Mouse (Mus musculus) T-helper 1 cell (primary cell): Measurements from ENCODE around the gene Junb.

Source experiments
- in situ Hi-C: fragments of 300-600 bp; cut with MboI, MseI; formaldehyde crosslinking; loops from one replicate; pipeline ENCODE4 v1.15.1; 2025; ENCODE audit warnings: high pct_unique_total_duplicates

Junb gene

DNA sequence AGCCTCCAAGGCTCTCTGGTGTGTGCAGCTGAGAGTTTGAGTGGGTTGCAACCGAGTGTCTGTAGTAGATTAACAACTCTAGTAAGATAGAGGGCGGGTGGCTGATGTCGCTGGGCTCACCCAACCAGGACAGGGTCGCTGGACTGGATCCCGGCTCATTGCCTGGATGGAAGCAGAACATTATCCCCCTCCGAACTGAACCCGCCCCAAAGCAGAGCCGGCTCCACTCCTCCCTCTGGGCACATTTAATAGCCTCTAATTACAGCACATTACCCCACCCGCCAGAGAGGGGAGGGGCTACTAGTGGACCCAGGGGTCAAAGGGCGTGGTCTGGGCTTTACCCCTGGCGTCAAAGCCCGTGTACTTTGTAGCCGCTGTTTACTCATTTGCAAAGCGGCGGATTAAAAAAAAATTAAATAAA lies 10.8 kb upstream of the Junb start:
- in situ Hi-C loops, result no loop called here

DNA sequence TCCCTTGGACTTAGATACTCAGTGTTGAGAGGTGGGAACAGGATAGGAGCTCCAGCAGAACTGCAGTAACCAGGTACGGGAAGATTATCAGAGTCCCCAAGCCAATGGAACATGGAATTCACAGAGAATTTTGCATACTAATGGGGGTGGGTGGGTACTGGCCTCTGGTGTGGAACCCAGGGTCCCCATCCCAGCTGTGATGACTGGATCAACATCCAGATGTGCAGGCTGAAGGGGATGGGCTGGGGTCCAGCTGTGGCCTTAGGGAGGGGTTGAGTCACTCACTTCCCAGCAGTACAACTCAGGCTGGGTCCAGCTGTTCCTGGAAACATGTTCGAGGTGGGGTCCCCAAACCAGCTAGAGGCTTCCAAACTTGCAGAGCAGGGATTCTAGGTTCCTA lies 9.4 kb upstream of the Junb start:
- in situ Hi-C loops, result no loop called here

- in situ Hi-C loops, result no loop called here
Observed at GRCm38 (mm10) chr8:84987388-84987787, 8.9 kb upstream of the Junb start.

DNA sequence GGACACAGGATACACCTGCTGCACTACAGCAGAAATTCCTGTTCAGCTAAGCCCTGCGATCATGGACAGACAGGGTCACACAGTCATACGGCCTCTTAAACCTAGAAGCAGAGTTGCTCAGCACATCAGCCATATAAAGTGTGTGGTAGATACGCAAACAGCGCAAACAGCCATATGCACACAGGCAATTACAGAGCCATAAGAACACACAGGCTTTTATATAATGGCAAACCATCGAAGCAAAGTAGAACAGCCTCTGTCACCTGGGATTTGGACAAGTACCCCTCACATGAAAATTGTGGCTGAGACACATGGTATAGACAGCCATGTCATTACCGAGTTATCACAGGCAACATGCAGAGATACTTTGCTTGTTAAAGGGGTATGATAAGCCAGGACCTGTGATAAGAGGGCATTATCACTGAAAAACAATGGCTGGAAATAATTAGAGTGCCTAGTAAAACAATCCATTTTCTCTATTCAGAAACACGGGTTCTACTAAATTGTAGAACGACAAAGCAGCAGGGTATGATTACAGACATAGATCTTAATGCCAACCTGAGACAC lies 7.9 kb upstream of the Junb start:
- in situ Hi-C loops, result no loop called here

DNA sequence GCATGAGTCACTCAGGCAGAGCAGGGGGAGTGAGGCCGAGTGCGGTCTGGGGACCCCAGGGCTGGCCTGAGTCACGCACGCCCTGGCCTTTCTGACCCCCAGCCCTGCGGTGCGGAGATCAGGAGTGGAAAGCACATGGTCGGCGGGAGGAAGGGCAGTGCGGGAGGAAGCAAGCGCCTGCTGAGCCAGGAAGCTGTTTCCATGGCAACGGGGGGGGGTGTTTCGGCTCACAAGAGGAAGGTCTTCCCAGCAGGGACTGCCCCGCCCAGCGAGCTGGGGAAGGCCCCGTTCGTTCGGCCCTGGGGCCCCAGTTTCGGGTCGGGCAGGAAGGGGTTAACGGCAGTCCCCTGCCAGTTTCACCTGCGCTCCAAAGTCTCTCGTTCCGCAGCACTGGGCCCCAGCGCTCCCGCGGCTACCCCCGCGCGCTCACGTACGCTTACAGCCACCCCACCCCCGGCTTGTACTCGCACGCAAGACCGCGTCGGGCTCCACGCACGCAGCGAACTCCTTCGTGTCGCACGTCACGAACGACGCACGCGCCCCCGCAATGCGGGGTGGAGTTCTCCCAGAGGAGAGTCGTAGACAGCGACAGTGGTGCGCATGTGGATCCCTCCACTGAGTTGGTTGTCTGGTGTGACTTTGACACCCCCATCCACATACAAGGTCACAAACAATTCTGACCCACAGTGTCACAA lies 7.3 kb upstream of the Junb start:
- in situ Hi-C loops, result no loop called here

DNA sequence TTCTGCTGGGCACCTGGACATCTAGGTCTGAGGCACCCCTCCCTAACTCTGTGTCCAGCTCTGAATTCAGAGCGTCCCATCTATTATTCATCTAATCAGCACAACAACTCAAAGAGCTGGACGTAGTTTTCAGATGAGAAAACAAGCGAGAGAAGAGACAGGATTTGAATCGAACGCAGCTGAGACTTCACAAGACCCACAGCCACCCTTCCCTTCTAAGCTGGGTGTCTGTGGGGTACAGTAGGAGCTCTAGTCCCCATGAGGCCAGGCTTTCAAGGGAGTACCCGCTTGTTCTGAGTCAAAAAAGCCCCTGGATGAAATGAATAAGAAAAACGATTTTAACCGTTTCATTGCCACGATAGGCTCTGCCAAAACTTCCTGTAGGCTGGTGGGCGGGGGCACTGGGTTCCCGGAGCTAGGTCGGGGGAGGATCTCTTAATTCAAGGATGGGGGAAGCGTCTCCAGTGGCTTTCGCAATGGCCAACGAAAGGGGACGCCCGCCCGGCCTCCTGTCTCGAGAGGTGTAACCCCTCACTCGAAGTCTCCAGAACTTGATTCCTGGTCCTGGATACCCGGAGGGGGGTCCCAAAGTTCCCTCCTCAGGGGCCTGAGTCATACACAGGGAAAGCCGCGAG lies 6.6 kb upstream of the Junb start:
- in situ Hi-C loops, result no loop called here

- in situ Hi-C loops, result no loop called here
Observed at GRCm38 (mm10) chr8:84984294-84985048, 6.0 kb upstream of the Junb start.

- in situ Hi-C loops, result no loop called here
Observed at GRCm38 (mm10) chr8:84982499-84983011, 4.0 kb upstream of the Junb start.

- in situ Hi-C loops, result no loop called here
Observed at GRCm38 (mm10) chr8:84981644-84982498, 3.4 kb upstream of the Junb start.

- in situ Hi-C loops, result no loop called here
Observed at GRCm38 (mm10) chr8:84980622-84981358, 2.3 kb upstream of the Junb start.

- in situ Hi-C loops, result loop anchor here (5.0 kb wide), 1 partner anchor 47 kb away; the partner anchor contains the start of genes Asna1 and Trir
Observed at GRCm38 (mm10) chr8:84979599-84980421, 1.3 kb upstream of the Junb start.

- in situ Hi-C loops, result loop anchor here (5.0 kb wide), 1 partner anchor 50 kb away; the partner anchor contains the start of genes Asna1 and Trir
Observed at GRCm38 (mm10) chr8:84977435-84978247, 877 bp downstream of the Junb start.

GRCm38 (mm10) chr8:84976763-84977434 lies 1.6 kb downstream of the Junb start:
- in situ Hi-C loops, result loop anchor here (5.0 kb wide), 1 partner anchor 50 kb away; the partner anchor contains the start of genes Asna1 and Trir

DNA sequence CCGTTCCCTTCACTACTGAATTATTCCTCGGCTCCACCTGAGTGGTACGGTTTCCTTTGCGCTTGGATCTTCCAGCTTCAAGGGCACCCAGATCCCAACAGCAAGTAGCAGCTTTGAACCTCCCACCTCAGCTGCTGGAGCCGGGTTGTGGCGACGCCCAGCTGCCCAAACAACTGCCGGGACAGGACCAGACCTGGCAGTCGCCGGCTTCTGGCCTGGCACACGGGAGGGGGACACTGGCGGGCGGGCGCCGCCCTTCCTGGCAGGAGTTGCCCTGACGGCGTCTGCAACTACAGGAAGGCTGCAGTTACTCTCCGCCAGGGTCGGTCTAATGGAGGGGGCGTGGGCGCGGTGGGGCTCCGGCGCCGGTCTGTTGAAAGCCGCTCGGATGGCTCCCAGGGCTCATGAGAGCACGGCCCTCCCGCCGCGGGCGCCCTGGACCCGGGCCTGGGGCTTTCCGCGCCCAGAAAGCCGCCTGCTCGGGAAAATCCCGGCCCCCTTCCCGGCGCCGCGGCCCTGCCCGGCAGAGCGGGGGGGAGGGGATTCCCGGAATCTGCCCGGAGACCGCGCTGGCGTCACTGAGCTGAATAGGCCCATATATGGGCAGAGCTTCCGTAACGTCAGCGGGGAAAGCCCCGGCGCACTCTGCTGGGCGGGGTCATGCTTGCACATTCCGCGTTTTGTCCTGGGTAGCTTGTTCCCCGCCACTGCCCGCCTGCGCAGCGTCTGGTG lies 2.3 kb downstream of the Junb start:
- in situ Hi-C loops, result loop anchor here (5.0 kb wide), 1 partner anchor 51 kb away; the partner anchor contains the start of genes Asna1 and Trir

- in situ Hi-C loops, result loop anchor here (5.0 kb wide), 1 partner anchor 52 kb away; the partner anchor contains the start of genes Asna1 and Trir
Observed at GRCm38 (mm10) chr8:84975434-84975833, 3.1 kb downstream of the Junb start.

- in situ Hi-C loops, result loop anchor here (5.0 kb wide), 1 partner anchor 53 kb away; the partner anchor contains the start of genes Asna1 and Trir
Observed at GRCm38 (mm10) chr8:84974543-84975142, 3.9 kb downstream of the Junb start.
